24 mouse cellular contexts compared by ENCODE assay signal in genomic region chr16:51497777-51498176, GRCm38 (mm10).
"Had no signal": no experiment of that assay in that cellular context is flagged by ENCODE, and none has a peak within 500 bp of the region (broad histone marks: within the 10 kb centered on the region; RNA-seq: fewer than 3 reads in every experiment).

No protein-coding gene starts in this region.

- ATAC-seq: intestine, postnatal 0 days; liver, postnatal 0 days; lung, postnatal 0 days; midbrain, embryonic 13.5 days; midbrain, embryonic 16.5 days had no signal

- DNase-seq: kidney, adult 2 months; kidney, postnatal 25 days; layer of hippocampus, adult 9-11 months; left cerebral cortex, postnatal 4 days; liver, postnatal 0 days; lung, embryonic 14.5 days; right cerebral cortex, adult 18-20 months; right cerebral cortex, postnatal 14 days; right cerebral cortex, postnatal 4 days; thymus, postnatal 36 days had no signal

- H3K27ac ChIP-seq: kidney, postnatal 0 days; layer of hippocampus, adult 2 months; limb, embryonic 12.5 days; limb, embryonic 15.5 days; liver, embryonic 14.5 days; macrophage; midbrain, embryonic 13.5 days; neural tube, embryonic 12.5 days; neural tube, embryonic 15.5 days; stomach, embryonic 15.5 days had no signal

- H3K4me1 ChIP-seq: limb, embryonic 12.5 days; limb, embryonic 15.5 days; midbrain, embryonic 13.5 days; neural tube, embryonic 12.5 days; neural tube, embryonic 15.5 days; stomach, embryonic 15.5 days had no signal

- H3K9me3 ChIP-seq: limb, embryonic 12.5 days; limb, embryonic 15.5 days; midbrain, embryonic 13.5 days; neural tube, embryonic 12.5 days; neural tube, embryonic 15.5 days; stomach, embryonic 15.5 days had no signal

- H3K27me3 ChIP-seq: limb, embryonic 12.5 days; limb, embryonic 15.5 days; midbrain, embryonic 13.5 days; neural tube, embryonic 12.5 days; neural tube, embryonic 15.5 days; stomach, embryonic 15.5 days had no signal

- H3K4me2 ChIP-seq: limb, embryonic 12.5 days; limb, embryonic 15.5 days; liver, embryonic 11.5 days; lung, embryonic 14.5 days; midbrain, embryonic 13.5 days; neural tube, embryonic 12.5 days; neural tube, embryonic 15.5 days; stomach, embryonic 15.5 days had no signal

- H3K36me3 ChIP-seq: limb, embryonic 12.5 days; limb, embryonic 15.5 days; midbrain, embryonic 13.5 days; neural tube, embryonic 12.5 days; neural tube, embryonic 15.5 days; stomach, embryonic 15.5 days had no signal

- H3K9ac ChIP-seq: limb, embryonic 12.5 days; limb, embryonic 15.5 days; liver, embryonic 14.5 days; liver, postnatal 0 days; lung, embryonic 14.5 days; midbrain, embryonic 13.5 days; neural tube, embryonic 12.5 days; neural tube, embryonic 15.5 days; stomach, embryonic 15.5 days had no signal

- H3K4me3 ChIP-seq: layer of hippocampus, adult 2 months; limb, embryonic 12.5 days; limb, embryonic 15.5 days; midbrain, embryonic 13.5 days; neural tube, embryonic 12.5 days; neural tube, embryonic 15.5 days; stomach, embryonic 15.5 days had no signal
